Mouse (Mus musculus): ENCODE results near the gene Prpf6.

DNA sequence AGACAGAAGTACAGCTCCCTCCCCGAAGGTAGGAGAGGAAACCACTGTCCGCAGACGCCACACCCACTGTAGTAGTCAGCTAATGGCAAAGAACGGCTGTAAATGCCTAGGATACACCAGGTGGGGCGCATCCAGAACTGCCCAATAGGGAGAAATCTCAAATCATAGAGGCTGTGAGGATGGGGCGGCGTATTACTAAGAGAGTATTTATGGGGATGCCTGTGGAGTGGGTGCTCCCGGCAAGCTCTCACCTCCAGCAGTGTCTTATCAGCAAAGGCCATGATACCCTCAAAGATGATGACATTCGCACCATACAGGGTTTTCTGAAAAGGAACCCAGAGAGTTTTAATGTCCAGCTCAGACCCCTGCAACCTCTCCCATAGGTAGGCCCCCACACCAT, 17.7 kb upstream of the Prpf6 start:
- TF ChIP-seq CTCF (IDR thresholded peaks at IDR 0.05 in 2 of 3, conservative IDR thresholded peaks at IDR 0.05 in 1 of 3; ENCODE audit: control insufficient read depth in 1 of 3, insufficient read depth in 1 of 3, low read depth in 2 of 3, low read length in 3 of 3, poor library complexity in 1 of 3, severe bottlenecking in 1 of 3): no peak
- no peak for TF ChIP-seq TAL1 (IDR thresholded peaks at IDR 0.05; ENCODE audit: low read length)
- no peak for TF ChIP-seq MAFK (IDR thresholded peaks at IDR 0.05; ENCODE audit: borderline replicate concordance, low read depth, low read length)
- no peak for TF ChIP-seq ELF1 (IDR thresholded peaks at IDR 0.05; ENCODE audit: low read depth, low read length)
- no peak for TF ChIP-seq USF1 (IDR thresholded peaks at IDR 0.05; ENCODE audit: low read depth, low read length)
- no peak for TF ChIP-seq ZMIZ1 (IDR thresholded peaks at IDR 0.05; ENCODE audit: low read depth, low read length)
- no peak for TF ChIP-seq HCFC1 (IDR thresholded peaks at IDR 0.05; ENCODE audit: low read depth, low read length)
- no peak for TF ChIP-seq MAX (IDR thresholded peaks at IDR 0.05; ENCODE audit: low read length)
- no peak for TF ChIP-seq ZNF384 (IDR thresholded peaks at IDR 0.05; ENCODE audit: low read depth, low read length)
- no peak for TF ChIP-seq USF2 (IDR thresholded peaks at IDR 0.05; ENCODE audit: borderline replicate concordance in 1 of 2, insufficient read depth in 1 of 2, low read depth in 1 of 2, low read length in 2 of 2)
- no peak for TF ChIP-seq EP300 (IDR thresholded peaks at IDR 0.05; ENCODE audit: low read depth in 1 of 2, low read length in 2 of 2)
- TF ChIP-seq JUND (IDR thresholded peaks at IDR 0.05; ENCODE audit: low read depth, low read length): no peak
- TF ChIP-seq POLR2AphosphoS5 (IDR thresholded peaks at IDR 0.05; ENCODE audit: borderline replicate concordance, low read depth, low read length): no peak
- no peak for TF ChIP-seq POLR2A (IDR thresholded peaks at IDR 0.05; ENCODE audit: control insufficient read depth in 1 of 2, insufficient read depth in 1 of 2, low read depth in 1 of 2, low read length in 2 of 2, poor library complexity in 1 of 2)
